Mouse (Mus musculus) monocyte, adult 5-6 weeks (primary cell): ENCODE results near the gene Lrwd1. TPM values are rescaled to one million over a fixed set of nuclear protein-coding genes. Genes with fewer than 3 reads are reported as not detected.
"Not testable (repeated sequence)": the region's sequence is repeated elsewhere in the genome, so short reads cannot be mapped to it uniquely, and the experiment has no call there.

ENCODE experiments used
- ATAC-seq: fragments of 153-309, 156-312 bp; replicated peaks from 2 replicates; pipeline ENCODE4 v1.8.0; 2017; ENCODE audit warnings: mild to moderate bottlenecking; ENCODE audit not compliant: low TSS enrichment, insufficient number of reproducible peaks, severe bottlenecking, poor library complexity, low FRiP score
- total RNA-seq: library from RNA; stranded (forward); fragments of 200-1000, 200-491, 200-594 nt; gene quantifications from 3 replicates; pipeline ENCODE4 v1.2.3, GENCODE M21; 2017

Gene Lrwd1
- total RNA-seq, 1 experiment from 2014 or later = 22.4 TPM

DNA sequence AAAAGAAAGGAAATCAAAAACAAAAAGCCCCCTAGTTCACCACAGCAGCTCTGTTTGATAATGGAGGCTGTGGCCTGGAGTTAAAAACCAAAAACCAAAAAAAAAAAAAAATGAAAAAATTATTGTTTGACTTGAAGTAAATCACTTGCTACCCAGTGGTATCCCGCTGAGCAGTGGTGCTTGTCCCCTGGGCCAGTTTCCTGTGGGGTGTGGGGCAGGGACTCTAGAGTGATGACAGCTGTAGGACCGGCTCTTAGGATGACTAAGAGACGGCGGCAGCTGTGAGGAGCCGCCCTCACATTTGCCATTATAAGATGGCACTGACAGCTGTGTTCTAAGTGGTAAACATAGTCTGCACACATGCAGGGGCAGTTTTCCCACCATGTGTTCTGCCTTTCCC, 19.5 kb upstream of the Lrwd1 start:
- no peak for ATAC-seq

- no peak for ATAC-seq
Measured at GRCm38 (mm10) chr5:136152365-136152764, 16.5 kb upstream of the Lrwd1 start.

DNA sequence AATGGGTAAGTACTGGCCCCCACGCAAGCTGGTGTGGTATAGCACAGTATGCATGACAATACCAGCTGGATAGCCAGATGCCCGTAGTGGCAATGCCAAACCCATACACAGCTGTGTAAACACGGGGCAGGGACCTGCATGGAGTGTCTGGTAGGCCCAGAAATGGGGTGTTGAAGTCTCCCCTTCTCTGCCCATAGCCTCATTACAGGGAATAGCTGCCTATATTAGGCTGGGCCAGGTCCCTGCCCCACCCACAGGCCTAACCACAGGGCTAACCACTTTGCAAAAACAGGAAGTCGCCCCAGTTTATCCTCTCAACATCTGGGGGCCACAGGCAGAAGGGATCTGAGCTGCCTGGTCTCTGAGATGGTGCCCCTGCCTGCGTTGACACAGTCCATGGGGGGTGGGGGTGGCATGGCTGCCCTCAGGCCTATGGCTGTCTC, 13.3 kb upstream of the Lrwd1 start:
- peak; percentile 84 for ATAC-seq

DNA sequence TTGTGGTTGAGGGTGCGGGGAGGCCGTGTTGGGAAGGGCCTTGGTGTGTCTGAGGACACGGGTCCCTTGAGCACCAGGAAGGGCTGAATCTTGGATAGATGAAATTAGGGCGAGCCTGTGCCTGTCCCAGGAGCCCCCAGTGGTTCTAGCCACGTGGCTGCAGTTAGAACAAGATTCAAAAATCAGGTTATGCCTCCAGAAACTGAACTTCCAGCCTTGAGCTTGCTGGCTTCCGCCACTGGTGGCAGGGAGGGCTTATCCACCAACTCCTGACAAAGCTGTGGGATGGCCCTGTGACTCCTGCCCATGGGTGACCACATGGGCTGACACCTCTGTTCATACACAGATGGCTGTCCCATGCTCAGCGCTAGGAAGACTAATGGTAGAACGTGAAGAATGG, 11.8 kb upstream of the Lrwd1 start:
- no peak for ATAC-seq

GRCm38 (mm10) chr5:136146936-136147335, 11.1 kb upstream of the Lrwd1 start:
- ATAC-seq = no peak

DNA sequence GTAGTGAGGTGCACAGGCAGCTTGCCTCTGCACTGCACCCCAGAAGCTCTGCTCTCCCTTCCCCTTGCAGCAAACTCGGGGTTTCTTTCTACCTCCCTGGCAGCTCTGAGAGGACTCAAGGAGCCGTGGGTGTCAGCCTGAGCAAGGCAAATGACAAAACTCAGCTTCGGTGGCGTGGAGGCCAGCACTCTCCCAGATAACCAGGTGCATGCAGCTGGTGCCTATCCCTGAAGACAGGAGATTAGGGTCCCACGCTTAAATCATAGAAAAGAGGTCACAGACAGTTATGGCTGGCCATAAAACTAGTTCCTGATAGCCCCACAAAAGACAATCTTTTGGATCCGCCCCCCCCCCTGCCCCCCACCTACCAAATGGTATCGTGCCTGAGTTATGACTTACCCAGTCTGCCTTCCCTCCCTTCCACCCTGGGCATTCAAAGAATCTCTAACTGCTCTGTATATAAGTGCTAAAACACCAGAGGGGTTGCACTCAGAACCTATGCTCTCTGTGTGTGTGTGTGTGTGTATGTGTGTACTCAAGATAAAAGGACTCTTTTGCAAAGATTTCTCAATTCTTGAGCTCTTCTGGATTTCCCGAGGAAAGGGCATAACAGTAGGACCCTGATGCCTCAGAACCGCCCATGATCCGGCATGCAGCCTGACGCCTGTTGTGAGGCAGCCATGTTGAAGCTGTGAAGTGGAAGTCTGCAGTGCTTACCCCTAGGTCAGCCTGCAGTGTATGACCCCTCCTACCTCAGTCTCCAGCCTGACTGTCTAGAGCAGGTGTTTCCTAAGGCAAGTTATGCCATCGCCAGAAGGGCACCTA, 8.9 kb upstream of the Lrwd1 start:
- no peak for ATAC-seq

DNA sequence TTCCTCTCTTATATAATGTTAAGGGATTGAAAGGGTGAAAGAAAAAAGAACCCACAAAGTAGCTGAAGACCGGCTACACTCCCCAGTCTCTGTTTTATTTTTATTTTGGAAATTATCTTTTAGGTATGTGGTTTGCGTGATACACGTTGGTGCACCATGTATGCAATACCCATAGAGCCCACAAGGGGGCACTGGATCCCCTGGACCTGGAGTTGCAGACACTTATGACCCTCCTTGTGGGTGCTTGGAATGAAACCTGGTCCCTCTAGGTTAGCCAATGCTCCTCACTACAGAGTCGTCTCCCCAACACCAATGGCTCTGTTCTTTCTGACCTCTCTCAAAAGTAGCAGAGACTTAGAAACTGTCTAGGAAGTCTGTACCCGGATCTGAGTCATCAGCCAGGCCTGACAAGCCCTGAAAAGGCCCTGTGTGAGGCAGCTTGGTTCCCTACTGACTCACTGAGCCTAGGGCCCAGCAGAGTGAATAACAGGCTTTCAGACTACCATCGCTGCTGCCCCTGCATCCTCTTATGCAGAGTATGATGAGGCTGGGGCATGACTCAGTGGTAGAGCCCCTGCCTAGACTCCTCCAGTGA, 7.4 kb upstream of the Lrwd1 start:
- no peak for ATAC-seq

DNA sequence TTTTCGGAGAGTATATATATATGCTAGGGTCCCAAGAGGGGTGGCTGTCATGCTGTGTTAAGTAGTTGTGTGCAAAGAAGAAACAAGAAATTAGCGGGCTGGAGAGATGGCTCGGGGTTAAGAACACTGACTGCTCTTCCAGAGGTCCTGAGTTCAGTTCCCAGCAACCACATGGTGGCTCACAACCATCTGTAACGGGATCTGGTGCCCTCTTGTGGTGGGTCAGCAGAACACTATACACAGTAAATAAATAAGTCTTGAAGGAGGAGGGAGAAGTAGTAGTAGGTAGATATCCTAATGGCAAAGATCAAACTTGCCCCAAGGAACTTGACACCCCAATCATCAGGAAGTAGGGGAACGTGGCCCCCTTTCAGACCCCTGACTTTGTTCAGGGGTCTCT, 6.9 kb upstream of the Lrwd1 start:
- no peak for ATAC-seq

GRCm38 (mm10) chr5:136140057-136140482, 4.2 kb upstream of the Lrwd1 start:
- peak; percentile 58 for ATAC-seq

DNA sequence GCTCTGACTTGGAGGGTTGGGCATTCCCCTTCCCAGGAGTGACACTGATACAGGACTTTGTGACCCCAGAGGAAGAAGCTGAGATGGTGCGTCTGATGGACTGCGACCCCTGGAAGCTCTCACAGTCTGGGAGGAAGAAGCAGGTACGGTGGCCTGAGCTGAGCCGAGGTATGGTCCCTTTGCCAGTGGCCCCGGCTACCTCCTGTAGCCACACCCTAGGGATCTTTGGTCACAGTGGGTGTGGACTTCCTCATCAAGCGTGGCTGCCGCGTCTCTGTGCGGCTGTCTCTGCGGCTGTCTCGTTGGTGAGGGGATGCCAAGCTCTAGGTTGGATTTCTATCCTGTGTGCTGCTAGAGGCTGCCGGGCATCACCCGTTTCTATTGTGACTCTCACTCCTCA, 3.5 kb upstream of the Lrwd1 start:
- ATAC-seq = 0 out of 2 replicates have a peak, but pooled peaks have one; percentile 7

DNA sequence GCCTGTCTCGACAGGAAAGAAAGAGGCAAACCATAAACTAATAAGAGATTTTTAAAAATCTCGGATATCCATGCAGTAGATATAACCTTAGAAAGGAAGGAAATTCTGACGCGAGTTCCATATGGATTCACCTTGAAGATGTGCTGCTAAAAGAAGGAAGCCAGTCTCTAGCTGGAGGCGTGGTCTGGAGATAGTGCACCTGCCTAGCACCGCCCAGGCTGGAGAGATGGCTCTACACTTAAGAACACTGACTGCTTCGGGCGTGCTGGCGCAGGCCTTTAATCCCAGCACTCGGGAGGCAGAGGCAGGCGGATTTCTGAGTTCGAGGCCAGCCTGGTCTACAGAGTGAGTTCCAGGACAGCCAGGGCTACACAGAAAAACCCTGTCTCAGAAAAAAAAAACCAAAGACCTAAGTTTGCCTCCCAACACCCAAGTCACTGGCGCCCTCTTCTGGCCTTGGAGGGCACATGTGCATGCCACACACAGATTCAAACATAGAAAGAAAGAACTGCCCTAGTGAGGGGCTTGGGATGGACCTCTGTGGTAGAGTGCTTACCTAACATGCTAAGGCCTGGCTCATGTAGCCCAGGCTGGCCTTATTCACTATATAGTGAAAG, 1.9 kb upstream of the Lrwd1 start:
- no peak for ATAC-seq

DNA sequence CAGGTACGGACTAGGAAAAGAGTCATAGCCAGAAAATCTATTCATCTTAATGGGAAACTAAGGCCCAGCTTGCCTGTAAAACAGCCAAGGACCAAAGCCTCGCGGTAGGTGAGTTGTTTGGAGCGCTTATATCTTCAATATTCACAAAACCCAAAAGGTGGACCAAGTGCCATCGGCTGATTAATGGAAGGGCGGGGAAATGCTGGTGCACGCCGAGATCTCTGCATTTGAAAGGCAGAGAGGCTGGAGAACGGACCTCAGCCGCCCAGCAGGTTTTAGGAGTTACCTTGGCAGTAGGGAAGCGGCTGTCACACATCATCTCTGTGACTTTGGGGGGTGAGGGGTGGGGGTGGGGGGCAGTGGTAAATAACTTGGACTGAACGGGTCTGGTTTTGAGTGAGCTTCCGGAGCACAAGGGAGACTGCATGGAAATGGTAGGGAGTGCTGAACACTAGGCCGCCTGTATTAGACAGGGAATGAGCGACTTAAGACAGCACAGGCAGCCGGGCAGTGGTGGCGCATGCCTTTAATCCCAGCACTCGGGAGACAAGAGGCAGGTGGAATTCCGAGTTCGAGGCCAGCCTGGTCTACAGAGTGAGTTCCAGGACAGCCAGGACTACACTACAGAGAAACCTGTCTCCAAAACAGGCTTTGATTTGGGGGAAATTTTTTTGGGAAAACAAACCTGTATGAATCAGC, 567 bp upstream of the Lrwd1 start:
- no peak for ATAC-seq

- no peak for ATAC-seq
Measured at GRCm38 (mm10) chr5:136122165-136122564, 13.7 kb downstream of the Lrwd1 start.

GRCm38 (mm10) chr5:136116784-136117112, 19.1 kb downstream of the Lrwd1 start:
- ATAC-seq = no peak

GRCm38 (mm10) chr5:136115891-136116783, 19.7 kb downstream of the Lrwd1 start, which contains the start of gene Polr2j:
Gene Polr2j (plus strand): TSS chr5:136116631.
- ATAC-seq = peak; percentile 97

DNA sequence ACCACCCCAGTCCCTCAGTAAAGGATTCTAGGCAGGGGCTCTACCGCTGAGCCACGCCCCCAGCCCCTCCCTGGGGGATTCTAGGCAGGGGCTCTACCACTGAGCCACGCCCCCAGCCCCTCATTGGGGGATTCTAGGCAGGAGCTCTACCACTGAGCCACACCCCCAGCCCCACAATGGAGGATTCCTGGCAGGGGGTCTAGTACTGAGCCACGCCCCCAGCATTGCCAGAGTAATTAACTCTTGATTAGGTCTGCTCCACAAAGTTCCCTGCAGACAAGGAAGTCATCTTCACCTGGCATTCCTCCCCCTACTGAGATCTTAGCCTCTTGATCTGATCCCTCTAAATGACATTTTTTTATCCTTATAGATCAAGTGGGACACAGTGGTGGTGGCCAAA, 22.3 kb downstream of the Lrwd1 start:
- ATAC-seq = not testable (repeated sequence)

- ATAC-seq = no peak
Measured at GRCm38 (mm10) chr5:136109042-136109441, 26.8 kb downstream of the Lrwd1 start.

- no peak for ATAC-seq
Measured at GRCm38 (mm10) chr5:136108486-136108885, 27.4 kb downstream of the Lrwd1 start.
